Mouse (Mus musculus): ENCODE measurements around the gene Mtmr6. TPM values are rescaled to one million over a fixed set of nuclear protein-coding genes. Genes with fewer than 3 reads are reported as not detected.
"Not testable (repeated sequence)": the region's sequence is repeated elsewhere in the genome, so short reads cannot be mapped to it uniquely, and the experiment has no call there.

The Mtmr6 gene
- total RNA-seq, 4 experiments from 2014 or later: 102 to 123 (median 110) TPM

GRCm38 (mm10) chr14:60290363-60290762 lies 25.3 kb downstream of the Mtmr6 start:
- DNase-seq (ENCODE audit: low spot score in 2 of 2): no peak

- DNase-seq (ENCODE audit: low spot score in 2 of 2): no peak
Observed at GRCm38 (mm10) chr14:60295531-60295930, 30.5 kb downstream of the Mtmr6 start.

- DNase-seq (ENCODE audit: low spot score in 2 of 2): peak in 1 of 2 experiments; percentile 32
Observed at GRCm38 (mm10) chr14:60300224-60300991, 35.4 kb downstream of the Mtmr6 start.

- DNase-seq (ENCODE audit: low spot score in 2 of 2): no peak
Observed at GRCm38 (mm10) chr14:60301024-60301423, 36.0 kb downstream of the Mtmr6 start.

- DNase-seq (ENCODE audit: low spot score in 2 of 2): no peak
Observed at GRCm38 (mm10) chr14:60302441-60302840, 37.4 kb downstream of the Mtmr6 start.

GRCm38 (mm10) chr14:60304441-60305220 lies 39.6 kb downstream of the Mtmr6 start:
- DNase-seq (ENCODE audit: low spot score in 2 of 2): peak; percentile 18 to 32

- no peak for DNase-seq (ENCODE audit: low spot score in 2 of 2)
Observed at GRCm38 (mm10) chr14:60308113-60308512, 43.1 kb downstream of the Mtmr6 start.

- no peak for DNase-seq (ENCODE audit: low spot score in 2 of 2)
Observed at GRCm38 (mm10) chr14:60310691-60311090, 45.7 kb downstream of the Mtmr6 start.

GRCm38 (mm10) chr14:60319231-60319630 lies 54.2 kb downstream of the Mtmr6 start:
- no peak for DNase-seq (ENCODE audit: low spot score in 2 of 2)

GRCm38 (mm10) chr14:60320813-60321212 lies 55.8 kb downstream of the Mtmr6 start:
- no peak for DNase-seq (ENCODE audit: low spot score in 2 of 2)

GRCm38 (mm10) chr14:60340001-60340400 lies 75.0 kb downstream of the Mtmr6 start:
- DNase-seq (ENCODE audit: low spot score in 2 of 2): not testable (repeated sequence)

GRCm38 (mm10) chr14:60340570-60340969 lies 75.5 kb downstream of the Mtmr6 start:
- DNase-seq (ENCODE audit: low spot score in 2 of 2): no peak

GRCm38 (mm10) chr14:60345326-60345876 lies 80.4 kb downstream of the Mtmr6 start:
- no peak for DNase-seq (ENCODE audit: low spot score in 2 of 2)

Small RNA genes within 50 kb of the gene (microRNA-seq; reads per million reads assigned to microRNA genes)
- 0 reads per million in 2 experiments for gene Mir719

Other genes starting within 250 kb of the Mtmr6 start
- gene Atp8a2, start 68.0 kb upstream of the Mtmr6 start, total RNA-seq (2022): 10 to 100 TPM; 42.6 to 51.0 (median 49.1) TPM
- under 1 TPM in 2 of 4 experiments, not detected in 2; 0.14 to 0.34 TPM for gene Nupl1, start 13.8 kb upstream of the Mtmr6 start, total RNA-seq (2022)
- gene Gm49336, start 13.7 kb upstream of the Mtmr6 start, total RNA-seq (2022): 10 to 100 TPM; 63.8 to 77.3 (median 72.1) TPM
- 10 to 100 TPM; 44.1 to 53.1 (median 45.9) TPM for gene Amer2, start 108.0 kb downstream of the Mtmr6 start, total RNA-seq (2022)

Measured in layer of hippocampus, adult 8-10 months (tissue).